Mouse (Mus musculus): ENCODE measurements at regions not wholly inside any gene's neighbourhood (a gene's known extent, or its start where the extent isn't known, plus 50 kb on each side); places are given as distances from the start of the nearest gene placed in this dataset.

GRCm38 (mm10) chr3:9159073-9159472 lies 450.8 kb downstream of the Zfp704 start:
- Histone ChIP-seq H3K4me1 (0 out of 2 replicates have a peak, but pooled peaks cover 3% of the 10 kb centered on the region), H3K27ac (no peak overlapping the region), H3K4me3 (no peak overlapping the region), H3K4me2 (no peak overlapping the region), H3K9ac (no peak overlapping the region), H3K27me3 (no peaks in the 10 kb centered on the region), H3K36me3 (ENCODE audit: poor library complexity, severe bottlenecking) (no peaks in the 10 kb centered on the region), H3K9me3 (replicated peaks) (no peaks in the 10 kb centered on the region)
- ATAC-seq = no peak
- 31% methylated on average over 15 of the region's 15 CpGs for WGBS

GRCm38 (mm10) chr3:9154172-9154571 lies 455.7 kb downstream of the Zfp704 start:
- H3K4me1 ChIP-seq = no peaks in the 10 kb centered on the region

GRCm38 (mm10) chr3:9153690-9154089 lies 456.2 kb downstream of the Zfp704 start:
- H3K27ac ChIP-seq = no peak overlapping the region
- no peaks in the 10 kb centered on the region for H3K4me1 ChIP-seq
- WGBS = 48% methylated on average over 5 of the region's 5 CpGs
- H3K4me3 ChIP-seq = no peak overlapping the region
- no peak overlapping the region for H3K9ac ChIP-seq
- H3K4me2 ChIP-seq = no peak overlapping the region
- H3K9me3 ChIP-seq (replicated peaks) = no peaks in the 10 kb centered on the region
- H3K27me3 ChIP-seq = no peaks in the 10 kb centered on the region
- H3K36me3 ChIP-seq (ENCODE audit: poor library complexity, severe bottlenecking) = no peaks in the 10 kb centered on the region
- ATAC-seq = no peak

More at GRCm38 (mm10) chr3:9154172-9154571, 455.7 kb downstream of the Zfp704 start:
- Histone ChIP-seq H3K4me2 (no peak overlapping the region), H3K36me3 (ENCODE audit: poor library complexity, severe bottlenecking) (no peaks in the 10 kb centered on the region), H3K27me3 (no peaks in the 10 kb centered on the region), H3K9me3 (replicated peaks) (no peaks in the 10 kb centered on the region), H3K4me3 (no peak overlapping the region), H3K9ac (no peak overlapping the region), H3K27ac (no peak overlapping the region)
- no peak for ATAC-seq
- WGBS = 87% methylated on average over 7 of the region's 7 CpGs

GRCm38 (mm10) chr3:9152256-9152655 lies 457.6 kb downstream of the Zfp704 start:
- no peak for ATAC-seq
- 47% methylated on average over 1 of the region's 1 CpGs for WGBS
- H3K9ac ChIP-seq = no peak overlapping the region

GRCm38 (mm10) chr3:9151590-9151989 lies 458.3 kb downstream of the Zfp704 start:
- Histone ChIP-seq H3K9ac (no peak overlapping the region), H3K9me3 (replicated peaks) (no peaks in the 10 kb centered on the region), H3K27me3 (no peaks in the 10 kb centered on the region), H3K4me3 (no peak overlapping the region), H3K4me1 (no peaks in the 10 kb centered on the region), H3K27ac (no peak overlapping the region), H3K36me3 (ENCODE audit: poor library complexity, severe bottlenecking) (no peaks in the 10 kb centered on the region), H3K4me2 (no peak overlapping the region)
- 53% methylated on average over 2 of the region's 2 CpGs for WGBS
- no peak for ATAC-seq

More at GRCm38 (mm10) chr3:9152256-9152655, 457.6 kb downstream of the Zfp704 start:
- H3K4me1 ChIP-seq = no peaks in the 10 kb centered on the region
- no peaks in the 10 kb centered on the region for H3K36me3 ChIP-seq (ENCODE audit: poor library complexity, severe bottlenecking)
- H3K4me3 ChIP-seq = no peak overlapping the region
- no peaks in the 10 kb centered on the region for H3K27me3 ChIP-seq
- no peak overlapping the region for H3K4me2 ChIP-seq
- no peak overlapping the region for H3K27ac ChIP-seq
- no peaks in the 10 kb centered on the region for H3K9me3 ChIP-seq (replicated peaks)

GRCm38 (mm10) chr3:9148605-9149004 lies 461.3 kb downstream of the Zfp704 start:
- Histone ChIP-seq H3K4me1 (no peaks in the 10 kb centered on the region), H3K4me2 (no peak overlapping the region), H3K9ac (no peak overlapping the region), H3K4me3 (no peak overlapping the region), H3K27me3 (no peaks in the 10 kb centered on the region), H3K9me3 (replicated peaks) (no peaks in the 10 kb centered on the region), H3K36me3 (ENCODE audit: poor library complexity, severe bottlenecking) (no peaks in the 10 kb centered on the region), H3K27ac (no peak overlapping the region)
- no peak for ATAC-seq
- 89% methylated on average over 5 of the region's 5 CpGs for whole genome bisulfite sequencing

- no peaks in the 10 kb centered on the region for H3K9me3 ChIP-seq (replicated peaks)
- no peaks in the 10 kb centered on the region for H3K4me1 ChIP-seq
- H3K27ac ChIP-seq = no peak overlapping the region
- no peaks in the 10 kb centered on the region for H3K36me3 ChIP-seq (ENCODE audit: poor library complexity, severe bottlenecking)
- no peak overlapping the region for H3K9ac ChIP-seq
- H3K4me3 ChIP-seq = no peak overlapping the region
- H3K27me3 ChIP-seq = no peaks in the 10 kb centered on the region
- no peak for ATAC-seq
- 38% methylated on average over 6 of the region's 6 CpGs for WGBS
- no peak overlapping the region for H3K4me2 ChIP-seq
Observed at GRCm38 (mm10) chr3:9146481-9146880, 463.4 kb downstream of the Zfp704 start.

- no peaks in the 10 kb centered on the region for H3K4me1 ChIP-seq
- no peak for ATAC-seq
- H3K9me3 ChIP-seq (replicated peaks) = no peaks in the 10 kb centered on the region
- H3K27ac ChIP-seq = no peak overlapping the region
- WGBS = 91% methylated on average over 7 of the region's 7 CpGs
- H3K36me3 ChIP-seq (ENCODE audit: poor library complexity, severe bottlenecking) = no peaks in the 10 kb centered on the region
- H3K4me2 ChIP-seq = no peak overlapping the region
- no peak overlapping the region for H3K9ac ChIP-seq
- no peak overlapping the region for H3K4me3 ChIP-seq
- H3K27me3 ChIP-seq = no peaks in the 10 kb centered on the region
Observed at GRCm38 (mm10) chr3:9145612-9146011, 464.3 kb downstream of the Zfp704 start.

- Histone ChIP-seq H3K27ac (no peak overlapping the region), H3K4me3 (no peak overlapping the region), H3K9me3 (replicated peaks) (no peaks in the 10 kb centered on the region), H3K27me3 (no peaks in the 10 kb centered on the region), H3K36me3 (ENCODE audit: poor library complexity, severe bottlenecking) (no peaks in the 10 kb centered on the region), H3K9ac (no peak overlapping the region), H3K4me2 (no peak overlapping the region), H3K4me1 (peaks cover 11% of the 10 kb centered on the region; the same call in 1 of the 2 replicates)
- no peak for ATAC-seq
- 69% methylated on average over 5 of the region's 5 CpGs for WGBS
Observed at GRCm38 (mm10) chr3:9141836-9142235, 468.0 kb downstream of the Zfp704 start.

- H3K9ac ChIP-seq = no peak overlapping the region
- no peak overlapping the region for H3K4me3 ChIP-seq
- H3K27ac ChIP-seq = no peak overlapping the region
- H3K4me2 ChIP-seq = 0 out of 2 replicates have a peak overlapping the region, but pooled peaks have one; percentile 28
- 55% methylated on average over 22 of the region's 22 CpGs for WGBS
- no peaks in the 10 kb centered on the region for H3K9me3 ChIP-seq (replicated peaks)
- peak; percentile 85 for ATAC-seq
- H3K36me3 ChIP-seq (ENCODE audit: poor library complexity, severe bottlenecking) = no peaks in the 10 kb centered on the region
- no peaks in the 10 kb centered on the region for H3K27me3 ChIP-seq
- peaks cover 11% of the 10 kb centered on the region; the same call in 1 of the 2 replicates for H3K4me1 ChIP-seq
Observed at GRCm38 (mm10) chr3:9137131-9137874, 472.6 kb downstream of the Zfp704 start.

- ATAC-seq = no peak
- no peaks in the 10 kb centered on the region for H3K36me3 ChIP-seq (ENCODE audit: poor library complexity, severe bottlenecking)
- H3K27ac ChIP-seq = no peak overlapping the region
- no peaks in the 10 kb centered on the region for H3K9me3 ChIP-seq (replicated peaks)
- H3K9ac ChIP-seq = no peak overlapping the region
- WGBS = 52% methylated on average over 12 of the region's 12 CpGs
- H3K4me1 ChIP-seq = peaks cover 11% of the 10 kb centered on the region; the same call in 1 of the 2 replicates
- no peak overlapping the region for H3K4me3 ChIP-seq
- H3K27me3 ChIP-seq = no peaks in the 10 kb centered on the region
- no peak overlapping the region for H3K4me2 ChIP-seq
Observed at GRCm38 (mm10) chr3:9133991-9134390, 475.9 kb downstream of the Zfp704 start.

GRCm38 (mm10) chr3:9132104-9132751 lies 477.7 kb downstream of the Zfp704 start:
- Histone ChIP-seq H3K36me3 (ENCODE audit: poor library complexity, severe bottlenecking) (no peaks in the 10 kb centered on the region), H3K27me3 (no peaks in the 10 kb centered on the region), H3K27ac (no peak overlapping the region), H3K4me3 (no peak overlapping the region), H3K4me1 (peaks cover 4% of the 10 kb centered on the region; the same call in 1 of the 2 replicates), H3K9ac (no peak overlapping the region), H3K9me3 (replicated peaks) (no peaks in the 10 kb centered on the region), H3K4me2 (no peak overlapping the region)
- 84% methylated on average over 12 of the region's 12 CpGs for WGBS
- ATAC-seq = no peak
